Mouse (Mus musculus): ENCODE measurements around the gene Adam10. TPM values are rescaled to one million over a fixed set of nuclear protein-coding genes. Genes with fewer than 3 reads are reported as not detected.

Gene Adam10
- polyA plus RNA-seq, 1 experiment = 44.9 TPM

DNA sequence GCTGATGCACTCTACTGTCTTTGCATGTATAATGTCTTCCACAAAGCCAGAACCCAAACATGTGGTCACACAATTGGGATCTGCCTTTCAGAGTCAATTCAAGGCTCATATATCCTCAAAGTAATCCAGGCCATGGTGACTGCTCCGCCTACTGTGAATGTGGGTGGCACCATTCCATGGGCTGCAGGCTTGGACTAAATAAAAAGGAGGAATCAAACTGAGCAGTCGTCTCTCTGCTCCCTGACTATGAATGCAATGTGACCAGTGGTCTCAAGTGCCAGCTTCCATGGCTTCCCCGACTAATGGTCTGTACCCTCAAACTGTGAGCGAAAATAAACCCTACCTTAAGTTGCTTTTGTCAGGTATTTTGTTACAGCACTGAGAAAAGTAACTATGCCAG, 24.3 kb upstream of the Adam10 start:
- Histone ChIP-seq H3K4me1 (ENCODE audit: control insufficient read depth, insufficient read depth, low read length) (peaks cover 9% of the 10 kb centered on the region; the same call in 1 of the 2 replicates), H3K4me3 (replicated peaks; ENCODE audit: insufficient read depth, low read depth, low read length) (peak overlapping the region; percentile 100), H3K27ac (ENCODE audit: insufficient read depth, low read length) (no peak overlapping the region), H3K27me3 (ENCODE audit: control insufficient read depth, insufficient read depth, low read length) (no peaks in the 10 kb centered on the region)
- TF ChIP-seq POLR2A (IDR thresholded peaks at IDR 0.05; ENCODE audit: borderline replicate concordance, insufficient read depth, low read length) (peak; percentile 55; the same call in 1 of the 2 replicates), CTCF (IDR thresholded peaks at IDR 0.05; ENCODE audit: borderline replicate concordance, insufficient read depth, low read depth, low read length) (no peak)
- 12% methylated on average over 4 of the region's 4 CpGs for WGBS
- peak; percentile 63 to 66 for DNase-seq

DNA sequence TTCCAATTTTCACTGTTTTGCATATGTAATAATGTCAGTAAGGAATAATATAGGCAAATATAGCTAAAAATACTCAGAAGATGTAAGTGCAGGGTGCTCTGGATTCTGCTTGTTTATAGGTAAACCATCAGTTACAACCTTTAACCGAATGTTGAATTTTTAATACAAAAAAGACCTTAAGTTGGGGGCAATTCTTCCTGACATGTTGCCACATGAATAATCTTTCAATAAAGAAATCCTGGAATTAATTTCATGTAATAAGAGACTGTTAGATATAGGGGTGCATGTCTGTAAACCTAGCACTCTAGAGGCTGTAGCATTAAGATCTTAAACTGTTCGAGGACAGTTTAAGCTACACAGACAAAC, 23.1 kb upstream of the Adam10 start:
- DNase-seq = no peak
- peak overlapping the region; percentile 100 for H3K4me3 ChIP-seq (replicated peaks; ENCODE audit: insufficient read depth, low read depth, low read length)
- 6% methylated on average over 2 of the region's 2 CpGs for WGBS
- no peaks in the 10 kb centered on the region for H3K27me3 ChIP-seq (ENCODE audit: control insufficient read depth, insufficient read depth, low read length)
- no peak overlapping the region; the same call in 1 of the 2 replicates for H3K27ac ChIP-seq (ENCODE audit: insufficient read depth, low read length)
- H3K4me1 ChIP-seq (ENCODE audit: control insufficient read depth, insufficient read depth, low read length) = peaks cover 6% of the 10 kb centered on the region; the same call in 1 of the 2 replicates
- TF ChIP-seq CTCF (IDR thresholded peaks at IDR 0.05; ENCODE audit: borderline replicate concordance, insufficient read depth, low read depth, low read length) (no peak), POLR2A (IDR thresholded peaks at IDR 0.05; ENCODE audit: borderline replicate concordance, insufficient read depth, low read length) (no peak)

DNA sequence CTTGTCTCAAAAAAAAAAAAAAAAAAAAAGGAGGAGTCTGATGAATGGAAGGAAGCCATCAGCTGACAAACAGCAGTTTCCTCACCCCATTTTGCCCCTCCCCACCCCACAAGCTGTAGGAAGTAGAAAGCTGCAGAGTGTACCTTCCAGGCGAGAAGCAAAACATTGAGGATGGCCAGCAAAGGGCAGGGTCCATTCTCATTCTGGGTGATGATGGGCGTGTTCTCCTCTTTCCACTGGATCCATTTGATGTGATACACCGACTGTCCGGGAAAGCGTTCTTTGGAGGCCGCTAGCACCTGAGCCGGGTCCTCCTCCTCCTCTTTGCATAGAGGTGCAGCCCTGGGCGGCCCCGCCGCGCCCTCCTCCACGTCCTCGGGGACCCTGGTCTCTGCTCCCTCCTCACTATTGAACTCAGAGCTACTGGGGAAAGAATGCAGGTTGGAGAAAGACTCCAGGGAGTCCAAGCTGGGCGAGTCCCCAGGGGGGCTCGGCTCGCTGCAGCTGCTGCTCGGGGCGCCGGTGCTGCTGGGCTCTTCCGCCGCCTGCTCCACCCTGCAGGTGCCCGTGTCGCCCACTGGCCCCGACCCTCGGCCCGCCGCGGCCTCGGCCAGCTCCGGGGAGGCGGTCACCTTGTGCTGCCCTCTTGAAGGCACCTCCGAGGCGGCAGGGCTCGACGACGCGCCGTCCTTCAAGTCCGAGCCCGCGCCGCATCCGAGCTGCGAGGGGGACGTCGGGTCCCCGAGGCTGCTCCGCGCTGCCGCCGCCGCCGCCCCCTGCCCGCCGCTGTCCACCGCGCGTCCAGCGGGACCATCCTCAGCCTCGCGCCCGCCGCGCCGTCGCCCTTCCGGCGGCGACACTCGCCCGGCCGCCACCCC, 22.4 kb upstream of the Adam10 start, which contains the start of gene Gm10642:
Gm10642 (plus strand) TSS at position 122 of the 878 bp plus-strand sequence.
- Histone ChIP-seq H3K4me3 (replicated peaks; ENCODE audit: insufficient read depth, low read depth, low read length) (peak within 1 kb of the TSS; percentile 100), H3K4me1 (ENCODE audit: control insufficient read depth, insufficient read depth, low read length) (peaks cover 6% of the 10 kb centered on the region; the same call in 1 of the 2 replicates), H3K27ac (ENCODE audit: insufficient read depth, low read length) (peak within 1 kb of the TSS; percentile 97), H3K27me3 (ENCODE audit: control insufficient read depth, insufficient read depth, low read length) (no peaks in the 10 kb centered on the region)
- DNase-seq = peak; percentile 77 to 78
- WGBS = 0% methylated on average over 61 of the region's 72 CpGs
- TF ChIP-seq POLR2A (IDR thresholded peaks at IDR 0.05; ENCODE audit: borderline replicate concordance, insufficient read depth, low read length) (no peak), CTCF (IDR thresholded peaks at IDR 0.05; ENCODE audit: borderline replicate concordance, insufficient read depth, low read depth, low read length) (no peak)

GRCm38 (mm10) chr9:70657013-70657967, 21.5 kb upstream of the Adam10 start, which contains the start of gene Mindy2:
Mindy2 (minus strand) TSS chr9:70657174.
- H3K4me1 ChIP-seq (ENCODE audit: control insufficient read depth, insufficient read depth, low read length) = peaks cover 6% of the 10 kb centered on the region; the same call in 1 of the 2 replicates
- no peaks in the 10 kb centered on the region for H3K27me3 ChIP-seq (ENCODE audit: control insufficient read depth, insufficient read depth, low read length)
- H3K27ac ChIP-seq (ENCODE audit: insufficient read depth, low read length) = peak within 1 kb of the TSS; percentile 97
- peak; percentile 77 for TF ChIP-seq POLR2A (IDR thresholded peaks at IDR 0.05; ENCODE audit: borderline replicate concordance, insufficient read depth, low read length)
- no peak for TF ChIP-seq CTCF (IDR thresholded peaks at IDR 0.05; ENCODE audit: borderline replicate concordance, insufficient read depth, low read depth, low read length)
- peak; percentile 98 to 99 for DNase-seq
- WGBS = under 1% methylated on average over 67 of the region's 67 CpGs
- H3K4me3 ChIP-seq (replicated peaks; ENCODE audit: insufficient read depth, low read depth, low read length) = peak within 1 kb of the TSS; percentile 100

DNA sequence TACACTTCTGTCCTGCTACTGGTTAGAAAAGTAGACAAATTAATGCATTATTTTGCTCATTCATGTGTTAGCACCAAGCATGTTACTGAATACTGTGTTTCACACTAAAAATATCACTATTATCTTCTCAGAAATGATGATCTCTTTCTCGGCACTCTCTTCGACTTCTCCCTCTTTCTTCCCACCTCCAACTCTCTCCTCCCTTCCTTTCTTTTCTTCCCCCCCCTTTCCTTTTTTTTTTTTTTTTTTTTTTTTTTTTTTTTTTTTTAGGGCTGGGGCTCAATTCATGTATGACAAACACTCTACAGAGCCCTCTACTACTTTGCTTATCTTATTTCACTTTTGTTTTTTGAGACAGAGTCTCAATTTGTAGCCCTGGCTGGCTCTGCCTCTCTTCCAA, 20.5 kb upstream of the Adam10 start:
- TF ChIP-seq CTCF (IDR thresholded peaks at IDR 0.05; ENCODE audit: borderline replicate concordance, insufficient read depth, low read depth, low read length) (no peak), POLR2A (IDR thresholded peaks at IDR 0.05; ENCODE audit: borderline replicate concordance, insufficient read depth, low read length) (no peak)
- H3K4me1 ChIP-seq (ENCODE audit: control insufficient read depth, insufficient read depth, low read length) = no peaks in the 10 kb centered on the region; the same call in 1 of the 2 replicates
- no peak for DNase-seq
- no peak overlapping the region for H3K27ac ChIP-seq (ENCODE audit: insufficient read depth, low read length)
- 45% methylated on average over 2 of the region's 2 CpGs for WGBS
- H3K27me3 ChIP-seq (ENCODE audit: control insufficient read depth, insufficient read depth, low read length) = no peaks in the 10 kb centered on the region
- peak overlapping the region; percentile 23 for H3K4me3 ChIP-seq (replicated peaks; ENCODE audit: insufficient read depth, low read depth, low read length)

DNA sequence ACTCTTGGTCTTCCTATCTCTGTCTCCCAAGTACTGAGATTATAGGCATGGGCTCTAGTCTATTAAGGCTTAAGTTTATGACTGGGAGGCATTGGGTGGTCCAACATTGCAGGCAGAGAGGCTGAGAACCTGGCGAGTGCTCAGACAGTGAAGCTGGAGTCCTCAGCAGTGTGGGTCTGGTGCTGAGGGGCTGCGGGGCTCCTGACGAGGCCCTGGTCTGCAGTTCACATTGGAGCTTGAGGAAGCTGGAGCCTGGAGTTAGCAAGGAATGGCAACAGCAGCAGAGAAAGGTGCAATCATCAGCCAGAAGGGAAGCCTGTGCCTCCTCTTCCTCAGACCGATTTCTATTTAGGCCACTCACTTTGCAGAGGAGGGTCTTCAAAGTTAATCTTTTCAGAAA, 13.9 kb upstream of the Adam10 start:
- TF ChIP-seq POLR2A (IDR thresholded peaks at IDR 0.05; ENCODE audit: borderline replicate concordance, insufficient read depth, low read length) (no peak), CTCF (IDR thresholded peaks at IDR 0.05; ENCODE audit: borderline replicate concordance, insufficient read depth, low read depth, low read length) (no peak)

More for the DNA sequence above, 13.9 kb upstream of the Adam10 start:
- no peaks in the 10 kb centered on the region for H3K27me3 ChIP-seq (ENCODE audit: control insufficient read depth, insufficient read depth, low read length)
- 33% methylated on average over 4 of the region's 4 CpGs for WGBS
- no peak for DNase-seq
- peak overlapping the region; percentile 98 for H3K27ac ChIP-seq (ENCODE audit: insufficient read depth, low read length)
- H3K4me1 ChIP-seq (ENCODE audit: control insufficient read depth, insufficient read depth, low read length) = peaks cover 20% of the 10 kb centered on the region
- no peak overlapping the region for H3K4me3 ChIP-seq (replicated peaks; ENCODE audit: insufficient read depth, low read depth, low read length)

Measured in cerebellum, adult 2 months (tissue).